ENCODE assay signal across 11 mouse cellular contexts in genomic region chr12:102432238-102432637, GRCm38 (mm10). TPM values are rescaled to one million over a fixed set of nuclear protein-coding genes. Genes with fewer than 3 reads are reported as not detected.
DNase-seq lines count a peak whose midpoint lies in the region.
"Had no signal": no experiment of that assay in that cellular context is flagged by ENCODE, and none has a peak within 500 bp of the region (broad histone marks: within the 10 kb centered on the region; RNA-seq: fewer than 3 reads in every experiment).

No protein-coding gene starts in this region.

- DNase-seq in heart, adult 11 months = peak; percentile 88
- no peak for DNase-seq in heart, postnatal 36 days
- DNase-seq in kidney, adult 18-20 months = peak; percentile 27
- DNase-seq in kidney, postnatal 4 days = no peak
- peak; percentile 81 for DNase-seq in ZHBTc4 (ENCODE audit: low read depth, low spot score)
- DNase-seq in lung, postnatal 25 days (ENCODE audit: low spot score) = peak; percentile 60
- DNase-seq in ovary, postnatal 36 days (ENCODE audit: low spot score) = no peak
- DNase-seq: cerebellum, adult 9-10 months; gastrocnemius, adult 2 months; right cerebral cortex, postnatal 25 days; thymus, postnatal 4 days had no signal

- intact Hi-C loops in heart, postnatal 36 days (cut with DNase I) = no loop called here

RNA-seq across cellular contexts. Expression of gene Lgmn, which starts 7.4 kb away (rescaled TPM):
- total RNA-seq in heart, postnatal 36 days (2021) = 10 to 100 TPM; 74.6 to 79.7 TPM

RNA-seq across cellular contexts. Expression of gene Golga5, which starts 36.7 kb away (rescaled TPM):
- total RNA-seq in heart, postnatal 36 days (2021) = 10 to 100 TPM; 27.3 to 29.8 TPM

Comparison
In these comparisons a context has a peak if more than half of its experiments do, and no peak if none do; other contexts are left out.
1. DNase-seq: peak in heart, adult 11 months (single experiment), kidney, adult 18-20 months (single experiment), ZHBTc4 (single experiment) and lung, postnatal 25 days (single experiment); none in heart, postnatal 36 days (0 of 2), kidney, postnatal 4 days (0 of 2) and ovary, postnatal 36 days (single experiment).